Mouse (Mus musculus): ENCODE measurements around the gene Iqch. TPM values are rescaled to one million over a fixed set of nuclear protein-coding genes. Genes with fewer than 3 reads are reported as not detected.

Iqch gene
- polyA plus RNA-seq, 1 experiment from 2014 or later, result 0.09 TPM

GRCm38 (mm10) chr9:63613569-63613968, 11.3 kb upstream of the Iqch start:
- H3K4me2 ChIP-seq (ENCODE audit: low read depth, low read length), result no peak overlapping the region

GRCm38 (mm10) chr9:63612565-63613515, 10.5 kb upstream of the Iqch start:
- WGBS (ENCODE audit: insufficient replicate concordance), result 61% methylated on average over 16 of the region's 16 CpGs
- Histone ChIP-seq H3K27ac (ENCODE audit: low read depth) (peak overlapping the region; percentile 59), H3K4me1 (ENCODE audit: insufficient read depth) (peaks cover 29% of the 10 kb centered on the region), H3K36me3 (replicated peaks; ENCODE audit: insufficient read depth, low read length) (peaks cover 12% of the 10 kb centered on the region), H3K4me2 (ENCODE audit: low read depth, low read length) (0 out of 2 replicates have a peak overlapping the region, but pooled peaks have one; percentile 46), H3K9me3 (ENCODE audit: low read length) (no peaks in the 10 kb centered on the region), H3K9ac (replicated peaks) (no peak overlapping the region), H3K4me3 (ENCODE audit: low read depth, low read length) (no peak overlapping the region), H3K27me3 (ENCODE audit: insufficient read depth, low read length) (no peaks in the 10 kb centered on the region)
- ATAC-seq (no peak), DNase-seq (peak; percentile 22)
- TF ChIP-seq EP300 (IDR thresholded peaks at IDR 0.05; ENCODE audit: low read depth) (no peak), CTCF (IDR thresholded peaks at IDR 0.05; ENCODE audit: low read depth) (peak; percentile 50)

More at GRCm38 (mm10) chr9:63613569-63613968, 11.3 kb upstream of the Iqch start:
- 19% methylated on average over 1 of the region's 1 CpGs for WGBS (ENCODE audit: insufficient replicate concordance)
- Histone ChIP-seq H3K4me3 (ENCODE audit: low read depth, low read length) (no peak overlapping the region), H3K4me1 (ENCODE audit: insufficient read depth) (peaks cover 29% of the 10 kb centered on the region), H3K9me3 (ENCODE audit: low read length) (no peaks in the 10 kb centered on the region), H3K27ac (ENCODE audit: low read depth) (peak overlapping the region; percentile 59), H3K36me3 (replicated peaks; ENCODE audit: insufficient read depth, low read length) (peaks cover 17% of the 10 kb centered on the region), H3K27me3 (ENCODE audit: insufficient read depth, low read length) (no peaks in the 10 kb centered on the region), H3K9ac (replicated peaks) (no peak overlapping the region)
- no peak for ATAC-seq
- no peak for TF ChIP-seq EP300 (IDR thresholded peaks at IDR 0.05; ENCODE audit: low read depth)
- TF ChIP-seq CTCF (IDR thresholded peaks at IDR 0.05; ENCODE audit: low read depth), result no peak
- DNase-seq, result no peak

GRCm38 (mm10) chr9:63611967-63612366, 9.7 kb upstream of the Iqch start:
- TF ChIP-seq EP300 (IDR thresholded peaks at IDR 0.05; ENCODE audit: low read depth) (no peak), CTCF (IDR thresholded peaks at IDR 0.05; ENCODE audit: low read depth) (no peak)
- H3K27ac ChIP-seq (ENCODE audit: low read depth), result peak overlapping the region; percentile 59
- H3K36me3 ChIP-seq (replicated peaks; ENCODE audit: insufficient read depth, low read length), result peaks cover 4% of the 10 kb centered on the region
- H3K4me3 ChIP-seq (ENCODE audit: low read depth, low read length), result no peak overlapping the region
- peak overlapping the region; percentile 24; the same call in 1 of the 2 replicates for H3K9ac ChIP-seq (replicated peaks)
- peak; percentile 41 for DNase-seq
- no peaks in the 10 kb centered on the region for H3K27me3 ChIP-seq (ENCODE audit: insufficient read depth, low read length)
- H3K4me1 ChIP-seq (ENCODE audit: insufficient read depth), result peaks cover 29% of the 10 kb centered on the region
- 0 out of 2 replicates have a peak, but pooled peaks have one; percentile 35 for ATAC-seq
- H3K9me3 ChIP-seq (ENCODE audit: low read length), result no peaks in the 10 kb centered on the region
- 26% methylated on average over 5 of the region's 5 CpGs for WGBS (ENCODE audit: insufficient replicate concordance)
- peak overlapping the region; percentile 46 for H3K4me2 ChIP-seq (ENCODE audit: low read depth, low read length)

GRCm38 (mm10) chr9:63610841-63611366, 8.6 kb upstream of the Iqch start:
- Histone ChIP-seq H3K4me3 (ENCODE audit: low read depth, low read length) (no peak overlapping the region), H3K27me3 (ENCODE audit: insufficient read depth, low read length) (no peaks in the 10 kb centered on the region), H3K9me3 (ENCODE audit: low read length) (no peaks in the 10 kb centered on the region), H3K4me2 (ENCODE audit: low read depth, low read length) (peak overlapping the region; percentile 46; the same call in 1 of the 2 replicates), H3K36me3 (replicated peaks; ENCODE audit: insufficient read depth, low read length) (no peaks in the 10 kb centered on the region; the same call in 1 of the 2 replicates), H3K4me1 (ENCODE audit: insufficient read depth) (peaks cover 29% of the 10 kb centered on the region), H3K9ac (replicated peaks) (no peak overlapping the region), H3K27ac (ENCODE audit: low read depth) (peak overlapping the region; percentile 59)
- 27% methylated on average over 13 of the region's 13 CpGs for WGBS (ENCODE audit: insufficient replicate concordance)
- TF ChIP-seq CTCF (IDR thresholded peaks at IDR 0.05; ENCODE audit: low read depth) (no peak), EP300 (IDR thresholded peaks at IDR 0.05; ENCODE audit: low read depth) (no peak)
- 0 out of 2 replicates have a peak, but pooled peaks have one; percentile 17 for ATAC-seq
- DNase-seq, result peak; percentile 24

- TF ChIP-seq CTCF (IDR thresholded peaks at IDR 0.05; ENCODE audit: low read depth), result peak; percentile 41
- TF ChIP-seq EP300 (IDR thresholded peaks at IDR 0.05; ENCODE audit: low read depth), result no peak
- H3K27me3 ChIP-seq (ENCODE audit: insufficient read depth, low read length), result no peaks in the 10 kb centered on the region
- DNase-seq (no peak), ATAC-seq (no peak)
- 79% methylated on average over 6 of the region's 6 CpGs for WGBS (ENCODE audit: insufficient replicate concordance)
- H3K4me3 ChIP-seq (ENCODE audit: low read depth, low read length), result no peak overlapping the region
- no peaks in the 10 kb centered on the region for H3K9me3 ChIP-seq (ENCODE audit: low read length)
- H3K27ac ChIP-seq (ENCODE audit: low read depth), result peak overlapping the region; percentile 59
- no peak overlapping the region for H3K4me2 ChIP-seq (ENCODE audit: low read depth, low read length)
- no peak overlapping the region for H3K9ac ChIP-seq (replicated peaks)
- no peaks in the 10 kb centered on the region; the same call in 1 of the 2 replicates for H3K36me3 ChIP-seq (replicated peaks; ENCODE audit: insufficient read depth, low read length)
- peaks cover 29% of the 10 kb centered on the region for H3K4me1 ChIP-seq (ENCODE audit: insufficient read depth)
These were observed 7.9 kb upstream of the Iqch start for GRCm38 (mm10) chr9:63610231-63610630.

GRCm38 (mm10) chr9:63609776-63610175, 7.5 kb upstream of the Iqch start:
- TF ChIP-seq EP300 (IDR thresholded peaks at IDR 0.05; ENCODE audit: low read depth) (no peak), CTCF (IDR thresholded peaks at IDR 0.05; ENCODE audit: low read depth) (no peak)
- DNase-seq (no peak), ATAC-seq (no peak)
- H3K9me3 ChIP-seq (ENCODE audit: low read length), result no peaks in the 10 kb centered on the region
- H3K4me3 ChIP-seq (ENCODE audit: low read depth, low read length), result no peak overlapping the region
- H3K9ac ChIP-seq (replicated peaks), result no peak overlapping the region
- 92% methylated on average over 2 of the region's 2 CpGs for WGBS (ENCODE audit: insufficient replicate concordance)
- H3K27me3 ChIP-seq (ENCODE audit: insufficient read depth, low read length), result no peaks in the 10 kb centered on the region
- H3K36me3 ChIP-seq (replicated peaks; ENCODE audit: insufficient read depth, low read length), result no peaks in the 10 kb centered on the region; the same call in 1 of the 2 replicates
- no peak overlapping the region for H3K4me2 ChIP-seq (ENCODE audit: low read depth, low read length)
- peak overlapping the region; percentile 59; the same call in 1 of the 2 replicates for H3K27ac ChIP-seq (ENCODE audit: low read depth)
- peaks cover 27% of the 10 kb centered on the region for H3K4me1 ChIP-seq (ENCODE audit: insufficient read depth)

All from liver, postnatal 0 days (tissue).